Mouse (Mus musculus) heart, adult 9 months (tissue): ENCODE measurements at regions not wholly inside any gene's neighbourhood (a gene's known extent, or its start where the extent isn't known, plus 50 kb on each side); places are given as distances from the start of the nearest gene placed in this dataset.
A peak's percentile ranks its signal among the peaks of the same experiment; 100 is the strongest.

Experiments used
- DNase-seq, 2 experiments: peaks; one replicate each; pipeline ENCODE4 v3.0.0; 2022; ENCODE audit warnings: low spot score in 2 of 2

DNA sequence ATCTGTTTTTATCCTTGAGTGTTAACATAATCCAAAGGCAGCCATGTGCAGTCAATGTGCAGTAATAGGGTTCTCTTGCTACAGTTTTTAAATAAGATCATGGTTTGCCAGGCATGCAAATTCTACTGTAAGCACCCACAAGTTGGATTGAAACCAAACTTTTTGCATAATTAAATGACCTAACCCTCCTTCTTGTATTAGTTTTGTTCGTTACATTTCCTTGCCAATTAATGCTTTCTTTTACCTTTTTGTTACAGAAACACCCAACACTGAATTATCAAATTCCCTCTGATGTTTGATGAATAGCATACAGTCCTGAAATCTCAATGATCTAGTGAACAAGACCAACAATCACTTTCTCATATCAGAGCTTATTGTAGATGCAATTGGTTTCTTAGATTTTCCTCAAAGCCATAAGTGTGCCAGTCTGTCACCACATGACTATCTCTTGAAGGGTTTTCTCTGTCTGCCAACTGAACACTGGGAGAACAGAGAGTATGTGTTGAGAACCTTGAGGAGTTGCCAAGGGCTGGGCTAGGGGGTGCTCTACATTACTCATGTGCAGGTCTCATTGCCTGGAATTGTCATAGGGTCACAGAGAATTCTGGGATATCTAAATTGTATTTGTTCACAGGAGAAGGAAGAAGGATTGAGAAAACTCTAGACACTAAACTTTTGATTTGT lies 1060.4 kb downstream of the Gsdmc2 start:
- DNase-seq, result no peak

DNA sequence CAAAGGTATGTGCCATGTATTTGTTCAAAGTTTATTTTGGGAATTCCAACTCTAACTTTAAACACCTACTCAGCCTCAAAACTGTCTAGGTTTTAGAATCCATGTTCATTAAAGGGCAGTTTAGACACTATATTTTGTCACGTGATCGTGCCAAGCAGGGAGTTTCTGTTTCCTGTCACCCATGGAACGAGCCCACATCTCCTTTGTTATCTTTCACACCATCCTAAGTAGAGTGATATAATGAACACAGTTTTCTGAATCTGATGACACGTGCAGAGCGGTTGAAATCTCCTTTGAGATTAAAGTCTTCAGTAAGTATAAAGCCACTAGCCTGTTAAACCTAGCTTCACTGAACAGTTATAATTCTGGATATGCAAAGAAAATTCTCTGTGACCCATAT lies 1066.1 kb downstream of the Gsdmc2 start:
- DNase-seq, result no peak

DNA sequence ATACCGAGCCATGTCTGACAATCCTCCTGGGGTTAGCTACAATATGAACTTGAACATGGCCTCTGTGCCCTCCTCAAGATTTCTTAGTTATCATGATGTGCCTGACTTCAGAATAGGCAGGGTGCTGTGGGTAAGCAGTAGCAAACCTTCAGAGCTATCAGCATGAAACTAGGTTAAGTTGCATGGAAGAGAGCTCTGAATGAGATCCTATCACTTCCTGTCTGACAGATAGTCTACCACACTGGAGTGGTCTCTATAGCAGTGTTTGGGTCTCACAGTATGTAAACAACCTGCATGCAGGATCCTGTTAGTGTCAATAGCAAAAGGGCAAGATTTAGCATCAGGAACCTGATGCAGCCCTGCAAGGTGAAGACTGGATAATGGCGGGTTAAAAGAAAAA lies 1092.3 kb downstream of the Gsdmc2 start:
- no peak for DNase-seq

DNA sequence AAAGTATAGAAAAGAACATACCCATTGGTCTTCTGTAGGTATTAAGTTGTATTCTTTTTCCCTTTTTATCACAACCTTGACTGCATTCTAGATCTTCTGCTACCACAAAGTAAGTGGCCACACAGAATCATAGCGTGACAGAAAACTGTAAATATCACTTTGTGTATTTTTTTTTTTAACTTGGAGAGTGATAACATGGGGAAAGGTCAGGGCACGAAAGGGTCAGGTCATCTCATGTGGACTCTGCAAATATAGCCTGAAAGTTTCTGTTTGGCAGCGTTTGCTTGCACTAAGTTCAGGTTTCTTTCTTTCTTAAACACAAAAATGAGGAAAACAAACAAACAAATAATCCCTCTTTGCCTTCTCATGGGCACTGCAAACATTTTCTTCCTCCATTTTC lies 1101.1 kb downstream of the Gsdmc2 start:
- DNase-seq, result no peak

DNA sequence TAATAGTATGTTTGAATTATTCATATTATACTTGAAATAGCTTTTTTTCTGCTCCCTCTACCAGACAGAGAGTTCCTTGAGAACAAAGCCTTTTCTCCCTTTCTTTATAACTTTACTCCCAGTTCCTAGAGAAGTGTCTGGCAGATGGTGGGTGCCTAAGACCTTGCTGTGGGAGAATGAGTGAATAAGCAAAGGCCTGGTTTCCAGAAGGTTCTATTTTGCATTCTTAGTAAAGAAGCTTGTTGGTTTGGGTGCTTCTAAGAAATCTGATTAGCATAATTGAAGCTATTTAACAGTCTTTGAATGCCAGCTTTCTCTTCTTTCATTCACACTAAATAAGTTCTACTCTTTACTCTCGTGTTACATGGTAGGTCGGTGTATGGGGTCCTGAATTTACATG lies 1104.2 kb downstream of the Gsdmc2 start:
- DNase-seq, result no peak

DNA sequence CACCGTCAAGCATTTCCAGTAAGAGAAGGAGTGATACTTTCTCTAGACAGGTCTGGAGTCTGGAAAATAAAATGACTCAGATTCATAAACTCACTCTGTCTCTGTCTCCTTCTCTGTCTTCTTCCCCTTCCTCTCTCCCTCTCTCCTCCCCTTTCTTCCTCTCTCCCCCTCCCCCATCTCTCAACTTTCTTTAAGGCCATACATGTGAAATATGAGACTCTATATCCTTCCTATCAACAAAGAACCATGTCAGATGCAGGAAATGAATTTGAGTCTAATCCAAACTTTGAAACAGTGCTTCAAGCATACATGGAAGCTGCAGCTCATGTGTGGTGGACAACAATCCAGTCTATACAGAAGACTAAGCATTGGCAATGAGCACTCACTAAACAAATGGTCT lies 1109.6 kb downstream of the Gsdmc2 start:
- DNase-seq, result no peak

DNA sequence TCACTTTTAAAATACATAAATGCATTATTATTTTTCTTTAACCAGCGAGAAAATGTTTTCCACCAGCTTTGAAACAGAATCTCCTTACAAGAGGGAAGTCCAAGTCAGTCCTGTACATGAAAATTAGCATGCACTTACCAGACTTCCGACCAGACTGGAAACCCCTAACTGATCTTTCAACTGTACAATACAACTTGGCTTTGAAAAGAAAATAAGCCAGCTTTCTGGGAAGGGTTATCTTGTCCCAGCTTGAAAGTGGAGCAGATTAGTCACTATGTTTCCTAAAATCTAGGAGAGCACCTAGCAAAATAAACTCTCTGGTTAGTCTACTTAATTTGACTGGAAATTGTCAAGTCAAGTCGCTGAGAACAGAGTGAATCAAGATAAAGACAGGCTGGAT lies 1110.1 kb downstream of the Gsdmc2 start:
- DNase-seq, result no peak

DNA sequence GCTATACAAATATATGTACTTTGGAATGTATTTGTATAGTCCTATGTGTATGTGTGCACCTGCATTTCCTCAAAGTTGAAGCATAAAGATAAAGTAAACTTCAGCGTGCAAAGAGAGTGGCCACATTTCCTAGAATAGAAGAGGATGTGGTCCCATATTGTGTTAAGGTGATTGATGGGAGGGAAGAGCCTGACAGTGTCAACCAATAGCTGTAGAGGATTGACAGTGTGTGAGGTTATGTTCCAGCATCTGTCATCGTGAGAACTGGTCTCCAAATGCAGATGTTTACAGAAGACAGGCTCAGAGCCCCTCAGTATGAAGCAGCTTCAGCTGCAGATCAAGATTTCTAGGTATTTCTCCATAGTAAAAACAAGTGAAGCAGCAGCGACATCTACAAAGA lies 1114.5 kb downstream of the Gsdmc2 start:
- no peak for DNase-seq

DNA sequence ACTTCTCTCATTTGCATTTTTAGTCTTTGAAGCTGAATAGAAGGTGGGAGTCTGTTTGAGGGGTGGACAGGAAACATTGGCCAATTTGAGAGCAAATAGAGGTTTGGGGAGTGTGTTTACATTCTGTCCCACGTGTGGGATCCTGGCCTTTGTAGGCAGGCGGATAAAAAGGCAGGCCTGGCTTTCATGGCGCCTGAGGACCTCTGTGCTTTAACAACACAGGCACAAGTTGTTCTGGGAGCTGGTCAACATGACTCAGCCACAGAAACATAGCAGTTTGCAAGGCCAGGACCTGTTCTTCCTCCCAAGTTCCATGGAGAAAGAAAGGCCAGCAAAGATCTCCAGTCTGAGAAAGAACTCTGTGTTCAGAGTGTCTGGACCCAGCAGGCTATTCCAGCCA lies 1130.7 kb downstream of the Gsdmc2 start:
- peak in 1 of 2 experiments; percentile 5 for DNase-seq

DNA sequence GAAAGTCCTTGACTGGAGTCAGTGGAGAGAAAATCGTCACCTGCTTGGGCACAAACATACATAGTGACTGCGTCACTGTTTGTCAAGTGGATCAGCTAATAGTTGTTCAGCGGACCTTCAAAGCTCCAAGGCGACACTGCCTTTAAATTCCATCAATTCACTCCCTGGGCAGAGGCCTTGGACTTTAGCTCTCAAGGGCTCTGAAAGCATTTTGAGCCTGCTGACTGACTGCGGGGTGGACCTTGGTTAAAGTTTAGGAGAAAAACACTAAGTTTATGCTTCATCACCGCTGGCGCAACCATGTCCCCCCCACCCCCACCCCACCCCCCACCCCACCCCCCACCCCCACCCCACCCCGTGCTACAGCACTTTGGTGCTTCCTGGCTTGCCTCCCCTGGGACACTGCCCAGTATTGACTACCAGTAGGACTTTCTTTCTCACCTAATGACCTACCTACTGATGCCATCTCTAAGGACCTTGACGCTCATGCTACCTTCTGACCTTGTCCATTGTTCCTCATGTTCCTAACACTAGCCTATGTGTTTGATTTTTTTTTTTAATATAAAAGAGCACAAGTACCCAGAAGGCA lies 1132.3 kb downstream of the Gsdmc2 start:
- DNase-seq, result no peak

DNA sequence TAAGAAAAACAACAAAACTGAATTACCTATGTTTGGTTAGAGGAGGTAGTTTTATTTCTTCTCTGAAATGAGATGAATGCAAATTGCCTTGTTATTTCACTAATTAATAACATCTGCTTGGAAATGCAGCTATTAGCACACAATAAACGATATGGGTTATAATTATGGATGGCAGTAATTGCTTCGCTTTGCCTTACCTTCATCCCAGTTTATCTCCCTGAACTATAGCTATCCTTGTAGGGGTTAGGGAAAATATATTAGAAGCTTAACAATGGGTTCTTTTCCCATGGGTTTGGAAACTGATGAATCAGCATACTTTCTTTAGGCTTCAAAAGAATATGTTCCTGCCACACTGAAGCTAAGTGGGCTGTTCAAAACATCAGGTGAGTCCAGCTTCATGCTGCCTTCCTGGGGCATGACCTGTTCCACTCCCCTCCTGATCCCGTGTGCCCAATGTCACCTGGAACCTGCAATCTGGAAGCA lies 1132.9 kb downstream of the Gsdmc2 start:
- no peak for DNase-seq

DNA sequence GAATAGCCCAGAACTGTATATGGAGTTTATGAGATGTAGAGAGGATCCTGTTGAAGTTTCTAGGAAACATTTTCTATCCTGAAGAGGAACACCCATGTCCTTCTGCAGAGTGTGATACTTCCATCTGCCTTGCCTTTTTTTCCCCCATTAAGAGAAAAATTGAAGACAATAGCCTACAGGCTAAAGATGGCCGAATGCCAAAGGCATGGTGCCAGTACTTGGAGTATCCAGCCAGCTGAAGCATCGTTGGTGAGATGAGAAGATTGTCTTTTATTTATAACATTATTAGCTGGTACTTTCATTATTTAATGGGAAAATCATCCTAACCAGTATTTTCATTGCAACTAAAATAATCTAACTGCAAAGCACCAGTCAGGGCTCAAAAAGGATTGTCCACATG lies 1135.4 kb downstream of the Gsdmc2 start:
- DNase-seq, result no peak

DNA sequence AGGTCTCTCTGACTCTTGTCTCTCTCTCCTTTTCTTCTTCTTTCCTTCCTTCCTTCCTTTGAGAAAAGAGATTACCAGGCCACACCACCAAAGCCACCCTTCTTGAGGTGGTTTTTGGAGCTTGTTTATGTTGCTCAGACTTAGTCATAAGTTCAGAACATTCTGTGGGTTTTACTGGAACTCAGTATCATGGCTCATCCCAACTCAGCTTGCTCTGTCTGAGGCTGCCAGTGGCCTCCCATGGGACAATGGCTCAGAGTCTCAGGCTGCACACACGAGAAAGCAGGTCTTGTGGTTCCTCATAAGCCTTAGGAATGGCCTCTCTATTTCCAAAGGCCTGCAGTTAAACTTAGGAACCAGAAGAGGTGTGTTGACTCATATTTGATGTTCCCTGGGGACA lies 1146.4 kb downstream of the Gsdmc2 start:
- DNase-seq, result peak; percentile 7 to 23

DNA sequence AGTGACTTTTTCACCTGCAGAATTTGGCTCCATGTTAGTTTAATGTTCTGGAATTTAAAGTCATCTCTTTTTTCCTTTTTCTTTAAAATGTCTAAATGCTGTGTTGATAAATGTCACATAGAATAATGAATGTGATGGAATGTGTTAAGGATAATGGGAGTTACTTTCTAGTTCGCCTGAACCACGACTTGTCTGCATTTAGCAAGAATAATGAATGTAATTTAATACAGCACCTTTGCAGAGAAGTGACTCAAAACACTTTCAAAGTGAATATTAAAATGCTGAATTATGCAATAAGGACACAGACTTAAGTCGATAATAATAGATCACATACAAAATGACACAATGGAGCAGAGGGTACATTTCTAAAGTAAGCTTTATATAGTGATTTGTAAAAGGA lies 1150.2 kb downstream of the Gsdmc2 start:
- DNase-seq, result no peak

DNA sequence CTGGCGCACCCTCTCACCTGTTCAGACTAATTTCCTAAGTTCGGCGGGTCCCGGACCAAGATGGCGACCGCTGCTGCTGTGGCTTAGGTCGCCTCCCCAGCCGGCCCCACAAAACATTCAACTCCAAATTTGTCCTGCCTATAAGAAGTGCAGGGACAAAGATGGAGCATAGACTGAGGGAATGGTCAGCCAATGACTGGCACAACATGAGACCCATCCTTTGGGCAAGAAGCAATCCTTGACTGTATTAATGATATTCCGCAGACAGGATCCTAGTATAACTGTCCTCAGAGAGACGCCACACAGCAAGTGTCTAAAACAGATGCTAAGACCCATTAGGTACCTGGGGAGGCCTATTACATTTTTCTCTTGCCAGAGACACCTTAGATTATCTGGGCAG lies 1151.3 kb downstream of the Gsdmc2 start:
- no peak for DNase-seq

DNA sequence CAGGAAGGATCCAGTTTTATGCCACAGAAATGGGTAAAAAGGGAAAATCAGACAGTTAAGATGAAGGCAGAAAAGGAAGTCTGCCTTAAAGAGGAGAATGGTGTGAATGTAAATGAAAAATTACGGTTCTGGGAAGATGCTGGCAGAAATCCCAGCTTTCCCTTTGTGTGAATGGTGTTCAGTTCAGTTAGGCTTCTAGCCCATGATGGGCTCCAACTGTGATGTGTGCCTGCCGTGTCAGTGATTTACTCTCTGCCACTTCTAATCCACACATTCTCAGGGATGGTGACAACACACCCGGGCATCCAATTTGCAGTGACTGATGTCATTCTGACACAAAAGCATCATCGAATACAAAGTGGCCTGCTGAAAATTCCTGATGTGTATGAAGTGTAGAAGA lies 1171.6 kb downstream of the Gsdmc2 start:
- no peak for DNase-seq

DNA sequence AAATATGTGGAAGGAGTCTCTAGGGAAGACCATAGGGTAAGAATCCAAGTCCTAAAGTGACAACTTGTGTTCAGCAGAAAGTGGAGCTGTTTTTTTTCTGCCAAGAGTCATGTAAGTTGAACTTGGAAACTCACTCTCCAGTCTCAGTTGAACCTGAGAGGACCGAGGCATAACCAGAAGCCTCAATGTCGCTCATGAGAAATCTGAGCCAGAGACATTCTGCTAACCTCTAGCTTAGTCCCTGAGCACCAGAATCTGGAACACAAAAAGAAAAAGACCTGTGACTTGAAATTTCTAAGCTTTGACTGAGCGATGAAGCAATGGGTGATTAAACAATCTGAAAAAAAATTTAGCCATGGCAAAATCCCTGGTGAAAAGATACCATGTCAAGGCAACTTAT lies 1175.0 kb downstream of the Gsdmc2 start:
- DNase-seq, result peak; percentile 1 to 2

DNA sequence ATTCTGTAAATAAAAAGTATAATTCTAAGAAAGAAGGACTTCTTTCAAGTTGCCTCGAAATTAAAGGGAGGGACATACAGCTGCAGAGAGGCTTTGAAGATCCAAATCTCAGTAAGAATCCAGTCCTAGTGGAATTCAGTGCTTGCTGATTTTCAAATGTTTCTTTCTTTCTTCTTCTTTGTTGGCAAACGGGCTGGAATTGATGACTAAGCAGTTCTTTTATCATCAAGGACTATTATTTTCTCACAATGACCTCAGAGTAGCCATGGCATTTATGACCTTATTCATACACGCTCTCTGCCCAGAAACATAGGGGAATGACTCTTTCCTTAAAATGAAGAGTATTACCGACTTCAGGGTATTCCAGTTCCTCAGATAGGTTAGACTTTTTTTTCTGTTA lies 1185.9 kb downstream of the Gsdmc2 start:
- DNase-seq, result no peak

DNA sequence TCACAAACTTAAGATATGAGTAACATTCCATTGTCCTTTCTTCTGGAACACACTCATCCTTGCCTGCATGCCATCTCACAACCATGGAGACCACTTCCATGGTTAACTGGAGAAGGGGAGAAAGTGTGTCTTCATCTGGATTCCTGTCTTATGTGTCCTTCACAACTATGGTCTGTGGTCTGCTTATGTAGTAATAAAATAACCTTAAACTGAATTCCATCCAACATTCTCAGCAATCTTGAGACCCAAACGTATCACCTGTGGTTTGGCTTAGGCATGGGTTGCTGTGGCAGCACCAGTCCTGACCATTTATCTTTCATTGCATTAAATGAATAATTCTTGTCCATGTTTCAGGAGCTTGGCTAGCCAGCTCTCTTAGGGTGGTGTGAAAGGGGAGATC lies 1186.3 kb downstream of the Gsdmc2 start:
- DNase-seq, result no peak

DNA sequence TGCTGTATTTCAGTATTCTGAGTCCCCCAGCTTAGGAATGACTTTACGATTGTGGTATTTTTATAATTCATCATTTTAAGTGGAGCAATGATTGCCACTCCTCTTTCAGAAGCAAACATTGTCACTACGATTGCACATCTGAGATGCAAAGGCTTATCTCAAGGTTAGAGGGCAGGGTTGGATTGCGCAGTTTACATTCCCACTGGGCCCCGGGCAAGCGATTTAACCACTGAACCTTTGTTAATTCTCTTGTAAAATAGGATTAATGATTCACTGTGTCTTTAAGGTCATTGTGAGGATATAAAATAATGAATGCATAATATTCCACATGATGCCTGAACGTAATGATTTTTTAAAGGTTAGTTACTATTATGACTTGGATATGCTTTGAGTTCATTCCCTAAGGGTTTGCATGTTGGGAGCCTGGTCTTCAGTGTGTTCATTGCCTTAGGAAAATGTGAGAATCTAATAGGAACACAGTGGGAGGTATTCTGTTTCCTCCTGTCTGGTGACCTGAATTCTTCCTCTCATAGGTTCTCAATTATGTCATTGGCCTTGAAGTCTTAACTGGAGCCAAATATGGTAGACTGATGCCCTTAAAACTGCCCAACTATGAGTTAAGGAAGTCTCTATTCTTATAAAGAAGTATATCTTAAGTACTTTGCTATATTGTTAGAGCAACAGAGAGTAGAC lies 1198.4 kb downstream of the Gsdmc2 start:
- DNase-seq, result no peak

DNA sequence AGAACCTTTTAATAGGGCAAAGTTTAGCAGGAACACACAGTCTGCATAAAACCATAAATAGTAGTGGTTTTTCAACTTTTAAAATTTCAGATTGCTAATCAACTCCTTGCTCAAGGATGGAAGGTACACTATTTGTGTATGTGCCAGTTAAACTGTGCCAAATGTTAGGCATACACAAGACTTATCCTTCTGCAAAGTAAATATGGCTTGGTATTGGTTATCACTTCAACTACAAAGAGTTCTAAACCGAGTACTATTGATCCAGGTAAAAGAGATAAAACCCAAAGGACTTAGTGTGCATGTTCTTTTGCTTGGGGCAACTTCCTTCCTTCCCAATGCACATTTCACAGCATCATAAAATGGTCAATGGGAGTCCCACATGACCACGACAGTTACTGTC lies 1200.2 kb downstream of the Gsdmc2 start:
- DNase-seq, result no peak

DNA sequence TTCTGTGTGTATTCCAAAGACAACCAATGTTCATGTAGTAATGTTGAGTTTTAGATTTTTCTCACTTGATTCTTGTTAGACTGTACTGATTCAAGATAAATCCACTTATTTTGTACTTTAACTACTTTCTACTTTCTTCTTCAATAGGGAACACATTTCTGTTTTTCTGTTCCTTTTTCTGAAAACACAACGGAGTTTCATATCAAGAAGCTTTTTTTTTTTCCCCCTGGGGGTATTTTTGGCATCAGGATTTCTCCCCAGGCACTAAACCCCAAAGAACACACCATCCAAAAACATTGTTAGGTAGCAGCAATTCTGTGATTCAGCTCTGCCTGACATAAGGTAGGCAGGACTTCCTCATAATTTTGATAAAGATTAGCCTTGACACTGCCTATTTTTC lies 1200.7 kb downstream of the Gsdmc2 start:
- no peak for DNase-seq

DNA sequence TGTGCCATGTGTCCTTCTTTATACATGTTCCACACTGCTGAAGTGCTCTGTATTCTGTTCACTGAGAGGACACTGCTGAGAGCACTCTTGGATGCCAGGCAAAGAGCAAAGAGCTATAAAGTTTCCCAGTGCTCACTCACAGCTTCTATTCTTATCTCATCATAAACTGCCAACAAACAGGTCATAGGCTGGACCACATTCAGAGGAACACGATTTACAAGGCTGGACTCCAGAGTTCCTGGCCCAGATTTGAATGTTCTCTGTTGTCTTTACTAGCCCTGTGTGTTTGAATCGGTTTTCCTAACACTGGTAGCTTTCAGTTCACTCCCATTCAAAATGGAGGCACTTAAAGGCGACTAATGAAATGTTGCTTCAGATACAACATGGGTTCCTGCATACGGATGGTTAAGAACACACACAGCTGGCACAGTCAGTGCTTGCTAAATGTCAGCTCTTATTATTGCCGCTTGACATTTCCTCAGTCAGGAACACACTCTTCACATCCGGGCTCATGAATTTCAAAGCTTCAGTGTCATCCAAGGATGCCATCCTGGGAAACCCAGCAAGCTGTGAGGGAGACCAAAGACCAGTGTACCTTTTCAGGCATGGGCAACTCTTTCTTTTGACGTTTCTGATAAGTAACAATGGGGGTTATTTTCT lies 1203.8 kb downstream of the Gsdmc2 start:
- DNase-seq, result no peak
